Mouse (Mus musculus): Measurements from ENCODE around the gene Olfr361.
"Not testable (repeated sequence)": the region's sequence is repeated elsewhere in the genome, so short reads cannot be mapped to it uniquely, and the experiment has no call there.

Olfr361 gene

GRCm38 (mm10) chr2:37089190-37089589 is at the start of gene Olfr361:
Gene Olfr361 (minus strand): TSS chr2:37089290.
- DNase-seq (ENCODE audit: low spot score in 2 of 2), result not testable (repeated sequence)

GRCm38 (mm10) chr2:37117810-37118209 is 28.7 kb upstream of the Olfr361 start, which contains the start of gene Olfr362:
Gene Olfr362 (minus strand): TSS chr2:37117910.
- DNase-seq (ENCODE audit: low spot score in 2 of 2), result no peak

GRCm38 (mm10) chr2:37065446-37065845 is 23.6 kb downstream of the Olfr361 start, which contains the start of gene Olfr360:
Gene Olfr360 (plus strand): TSS chr2:37065746.
- no peak for DNase-seq (ENCODE audit: low spot score in 2 of 2)
